Mouse (Mus musculus) heart, embryonic 14.5 days (tissue): Measurements from ENCODE around the gene Mettl2. TPM values are rescaled to one million over a fixed set of nuclear protein-coding genes. Genes with fewer than 3 reads are reported as not detected.
A peak's percentile ranks its signal among the peaks of the same experiment; 100 is the strongest.

Source experiments
- ATAC-seq: fragments of 200-750 bp; cut with Nextera tagmentation; 2 replicates; pipeline ENCODE4 v1.8.0; 2017; ENCODE audit warnings: low read depth, moderate TSS enrichment; ENCODE audit not compliant: insufficient number of reproducible peaks, insufficient read depth, low FRiP score
- H3K27ac ChIP-seq, 2 experiments: fragments of 200-500 bp in 1 of 2; fragments of 300-500 bp in 1 of 2; sonication (generic) in 1 of 2; replicated peaks in 1 of 2; 2 replicates each; pipeline ENCODE4 v1.5.1; 2012 to 2014; ENCODE audit warnings: low read depth in 2 of 2, low read length in 2 of 2, control low read depth in 1 of 2, mild to moderate bottlenecking in 1 of 2, mixed read lengths in 1 of 2; ENCODE audit not compliant: control insufficient read depth in 1 of 2, insufficient read depth in 1 of 2
- H3K27me3 ChIP-seq: fragments of 300-500 bp; sonication (generic); 2 replicates; pipeline ENCODE4 v1.6.1; 2014; ENCODE audit warnings: mild to moderate bottlenecking, low read length, control low read depth; ENCODE audit not compliant: control insufficient read depth, insufficient read depth
- H3K36me3 ChIP-seq: fragments of 300-500 bp; sonication (generic); 2 replicates; pipeline ENCODE4 v1.6.1; 2014; ENCODE audit warnings: mild to moderate bottlenecking, control low read depth, low read length, mixed read lengths; ENCODE audit not compliant: control insufficient read depth, insufficient read depth
- H3K4me1 ChIP-seq, 2 experiments: fragments of 200-500 bp in 1 of 2; fragments of 300-500 bp in 1 of 2; sonication (generic) in 1 of 2; 2 replicates each; pipeline ENCODE4 v1.6.1; 2012 to 2014; ENCODE audit warnings: low read length in 2 of 2, control low read depth in 1 of 2, mixed read lengths in 1 of 2; ENCODE audit not compliant: control insufficient read depth in 2 of 2, insufficient read depth in 2 of 2
- H3K4me2 ChIP-seq: fragments of 300-500 bp; sonication (generic); 2 replicates; pipeline ENCODE4 v1.6.1; 2014; ENCODE audit warnings: mild to moderate bottlenecking, low read length
- H3K4me3 ChIP-seq, 2 experiments: fragments of 200-500 bp in 1 of 2; fragments of 300-500 bp in 1 of 2; sonication (generic) in 1 of 2; 2 replicates each; pipeline ENCODE4 v1.5.1; 2012 to 2014; ENCODE audit warnings: low read length in 2 of 2, mild to moderate bottlenecking in 2 of 2, control low read depth in 1 of 2, low read depth in 1 of 2, moderate library complexity in 1 of 2; ENCODE audit not compliant: control insufficient read depth in 1 of 2, insufficient read depth in 1 of 2
- H3K9ac ChIP-seq: fragments of 300-500 bp; sonication (generic); 2 replicates; pipeline ENCODE4 v1.6.1; 2014; ENCODE audit warnings: mild to moderate bottlenecking, low read length
- H3K9me3 ChIP-seq: fragments of 300-500 bp; sonication (generic); 2 replicates; pipeline ENCODE4 v1.6.1; 2016; ENCODE audit warnings: low read length, control low read depth; ENCODE audit not compliant: control insufficient read depth
- WGBS: fragments of 180-500 bp; shearing (Covaris S2); extraction: QIAGEN DNeasy Blood & Tissue Kit; methylation state at CpG from one replicate; pipeline ENCODE4 v1.1.7; 2014; 5-methylcytosine and 5-hydroxymethylcytosine counted together
- polyA plus RNA-seq: library from polyadenylated mRNA; unstranded; fragments of >200 nt; fragmentation: Nextera tagmentation; extraction: Ambion mirVana; gene quantifications from 2 replicates; pipeline ENCODE4 v1.2.1, GENCODE M21; 2014

The Mettl2 gene
- polyA plus RNA-seq, 1 experiment from 2014 or later, result 26.0 TPM

GRCm38 (mm10) chr11:105146593-105146992, 20.4 kb downstream of the Mettl2 start, which contains the start of gene Gm10842:
Gene Gm10842 (plus strand): TSS chr11:105146893.
- no peaks in the 10 kb centered on the region for H3K9me3 ChIP-seq
- WGBS, result 69% methylated on average over 3 of the region's 3 CpGs
- H3K4me2 ChIP-seq, result no peak within 1 kb of the TSS
- no peak for ATAC-seq
- no peaks in the 10 kb centered on the region for H3K27me3 ChIP-seq
- no peaks in the 10 kb centered on the region for H3K36me3 ChIP-seq
- no peak within 1 kb of the TSS for H3K27ac ChIP-seq
- H3K4me1 ChIP-seq, result peaks cover under 1 to 2% of the 10 kb centered on the region in 2 experiments; a peak in 1 of 4 replicates
- no peak within 1 kb of the TSS for H3K4me3 ChIP-seq
- H3K9ac ChIP-seq, result no peak within 1 kb of the TSS

GRCm38 (mm10) chr11:105149353-105149752, 23.1 kb downstream of the Mettl2 start:
- no peak overlapping the region for H3K27ac ChIP-seq

GRCm38 (mm10) chr11:105149766-105150165, 23.5 kb downstream of the Mettl2 start:
- no peak overlapping the region for H3K4me2 ChIP-seq
- H3K9me3 ChIP-seq, result no peaks in the 10 kb centered on the region
- H3K27ac ChIP-seq, result no peak overlapping the region
- ATAC-seq, result no peak
- 94% methylated on average over 1 of the region's 1 CpGs for WGBS
- peaks cover 17 to 18% of the 10 kb centered on the region in 2 experiments for H3K4me1 ChIP-seq
- H3K36me3 ChIP-seq, result no peaks in the 10 kb centered on the region
- H3K27me3 ChIP-seq, result no peaks in the 10 kb centered on the region
- no peak overlapping the region for H3K4me3 ChIP-seq
- no peak overlapping the region for H3K9ac ChIP-seq

More at GRCm38 (mm10) chr11:105149353-105149752, 23.1 kb downstream of the Mettl2 start:
- H3K4me2 ChIP-seq, result no peak overlapping the region
- no peaks in the 10 kb centered on the region for H3K27me3 ChIP-seq
- no peaks in the 10 kb centered on the region for H3K36me3 ChIP-seq
- no peaks in the 10 kb centered on the region for H3K9me3 ChIP-seq
- 36% methylated on average over 3 of the region's 3 CpGs for WGBS
- ATAC-seq, result no peak
- no peak overlapping the region for H3K9ac ChIP-seq
- H3K4me3 ChIP-seq, result no peak overlapping the region
- peaks cover 17 to 18% of the 10 kb centered on the region in 2 experiments for H3K4me1 ChIP-seq

- Histone ChIP-seq H3K9ac (no peak overlapping the region), H3K36me3 (no peaks in the 10 kb centered on the region), H3K27ac (no peak overlapping the region), H3K27me3 (no peaks in the 10 kb centered on the region), H3K9me3 (no peaks in the 10 kb centered on the region), H3K4me3 (no peak overlapping the region), H3K4me2 (no peak overlapping the region), H3K4me1 (peaks cover 17 to 18% of the 10 kb centered on the region in 2 experiments)
- ATAC-seq, result no peak
- 50% methylated on average over 4 of the region's 4 CpGs for WGBS
These were observed 24.5 kb downstream of the Mettl2 start for GRCm38 (mm10) chr11:105150691-105151090.

GRCm38 (mm10) chr11:105151226-105152016, 25.2 kb downstream of the Mettl2 start:
- Histone ChIP-seq H3K4me1 (peaks cover 20 to 23% of the 10 kb centered on the region in 2 experiments), H3K27ac (no peak overlapping the region), H3K4me3 (no peak overlapping the region), H3K9ac (no peak overlapping the region), H3K4me2 (peak overlapping the region; percentile 31), H3K27me3 (no peaks in the 10 kb centered on the region), H3K9me3 (no peaks in the 10 kb centered on the region), H3K36me3 (no peaks in the 10 kb centered on the region)
- WGBS, result 24% methylated on average over 18 of the region's 19 CpGs
- no peak for ATAC-seq

- Histone ChIP-seq H3K36me3 (no peaks in the 10 kb centered on the region), H3K4me3 (no peak overlapping the region), H3K4me1 (peaks cover 24 to 27% of the 10 kb centered on the region in 2 experiments), H3K4me2 (peak overlapping the region; percentile 31; the same call in 1 of the 2 replicates), H3K9me3 (no peaks in the 10 kb centered on the region), H3K27ac (no peak overlapping the region), H3K9ac (no peak overlapping the region), H3K27me3 (no peaks in the 10 kb centered on the region)
- no peak for ATAC-seq
- WGBS, result 59% methylated on average over 3 of the region's 4 CpGs
These were observed 25.7 kb downstream of the Mettl2 start for GRCm38 (mm10) chr11:105152017-105152300.

GRCm38 (mm10) chr11:105152357-105152899, 26.2 kb downstream of the Mettl2 start:
- 81% methylated on average over 11 of the region's 11 CpGs for WGBS
- Histone ChIP-seq H3K4me2 (no peak overlapping the region), H3K9ac (no peak overlapping the region), H3K27ac (no peak overlapping the region), H3K36me3 (no peaks in the 10 kb centered on the region), H3K9me3 (no peaks in the 10 kb centered on the region), H3K27me3 (no peaks in the 10 kb centered on the region), H3K4me1 (peaks cover 25 to 27% of the 10 kb centered on the region in 2 experiments), H3K4me3 (no peak overlapping the region)
- no peak for ATAC-seq
